Mouse (Mus musculus) neural tube, embryonic 10.5 days (tissue): ENCODE measurements around the gene Ecsit.
A peak's percentile ranks its signal among the peaks of the same experiment; 100 is the strongest.

Source experiments
- DNase-seq: peaks from one replicate; pipeline ENCODE4 v3.0.0-alpha.2; 2017; ENCODE audit warnings: low spot score; ENCODE audit errors: extremely low spot score

Gene Ecsit

GRCm38 (mm10) chr9:22085022-22085834 is at the start of gene Ecsit:
TSS of gene Ecsit (minus strand) at chr9:22085438.
- DNase-seq = peak; percentile 87

DNA sequence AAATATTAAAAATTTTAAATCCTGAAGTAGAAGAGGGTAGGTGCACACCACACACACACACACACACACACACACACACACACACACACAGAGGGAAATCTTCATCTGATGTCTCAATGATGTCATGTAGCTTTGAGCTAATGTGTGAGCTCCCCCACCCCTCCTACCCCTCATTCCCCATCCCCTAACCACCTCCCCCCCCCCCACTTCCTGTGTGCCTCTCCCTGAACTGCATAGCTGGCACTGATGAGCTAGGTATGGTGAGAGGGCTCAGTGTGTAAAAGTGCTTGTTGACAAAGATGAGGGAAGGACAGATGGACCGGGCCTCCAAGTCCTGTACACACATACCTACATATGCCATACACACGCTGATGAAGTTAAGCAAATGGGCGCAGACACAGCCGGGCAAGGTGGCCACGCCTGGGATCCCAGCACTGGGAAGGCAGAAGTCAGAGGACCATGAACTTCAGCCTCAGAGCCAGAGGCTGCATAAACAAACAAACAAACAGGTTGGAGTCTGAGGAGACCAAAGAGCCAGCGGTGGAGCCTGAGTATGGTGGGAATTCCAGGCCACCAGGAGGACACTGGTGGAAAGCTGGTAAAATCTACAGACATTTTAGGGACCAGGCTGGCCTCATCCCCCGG is 49.1 kb upstream of the Ecsit start:
- DNase-seq = no peak

- DNase-seq = no peak
Measured at GRCm38 (mm10) chr9:22132220-22132619, 47.0 kb upstream of the Ecsit start.

DNA sequence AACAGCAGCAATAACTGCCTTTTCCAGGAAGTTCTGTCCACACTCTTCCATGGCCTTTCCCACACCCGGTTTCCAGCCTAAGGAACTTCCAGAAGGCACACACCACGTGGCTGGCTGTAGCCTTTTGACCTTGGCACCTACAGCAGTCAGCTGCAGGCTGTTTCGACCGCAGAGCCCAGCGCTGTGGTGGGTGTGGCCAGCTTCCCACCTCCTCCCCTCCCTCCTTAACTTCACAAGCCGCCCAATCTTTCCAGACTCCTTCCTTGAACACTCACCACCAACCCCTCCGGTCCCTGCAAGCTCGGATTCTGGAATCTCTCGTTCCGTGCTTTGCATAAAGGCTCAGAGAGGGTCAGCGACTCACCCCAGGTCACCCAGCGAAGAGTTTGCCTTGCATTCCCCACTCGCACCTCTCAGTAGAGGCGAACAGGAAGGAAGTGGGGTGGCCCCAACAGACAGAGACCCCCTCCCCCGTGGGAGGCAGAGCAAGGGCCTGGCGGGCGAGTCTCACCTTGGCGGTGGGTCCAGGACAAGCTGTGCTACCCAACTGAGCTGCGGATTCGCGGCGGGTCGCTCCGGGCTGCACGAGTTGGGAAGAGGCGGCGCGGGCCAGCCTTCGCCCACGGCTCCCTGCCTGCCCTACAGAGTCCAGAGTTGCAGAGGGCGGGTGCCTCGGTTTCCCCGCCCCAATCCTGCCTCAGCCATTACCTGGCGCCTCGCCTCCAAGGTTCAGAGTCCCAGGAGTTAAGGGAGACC is 46.2 kb upstream of the Ecsit start:
- DNase-seq = peak; percentile 41

GRCm38 (mm10) chr9:22125246-22126027 is 40.2 kb upstream of the Ecsit start:
- no peak for DNase-seq

DNA sequence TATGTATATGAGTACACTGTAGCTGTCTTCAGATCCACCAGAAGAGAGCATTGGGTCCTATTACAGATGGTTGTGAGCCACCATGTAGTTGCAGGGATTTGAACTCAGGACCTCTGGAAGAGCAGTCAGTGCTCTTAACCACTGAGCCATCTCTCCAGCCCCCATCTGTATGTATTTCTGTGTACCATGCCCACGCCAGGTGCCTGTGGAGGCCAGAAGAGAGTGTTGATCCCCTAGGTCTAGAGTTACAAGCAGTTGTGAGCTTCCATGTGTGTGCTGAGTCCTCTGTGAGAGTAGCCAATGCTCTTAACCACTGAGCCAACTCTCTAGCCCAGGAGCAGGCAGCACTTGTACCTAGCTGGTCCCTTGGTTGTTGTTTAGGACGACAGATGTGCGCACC is 38.9 kb upstream of the Ecsit start:
- DNase-seq = no peak

- DNase-seq = no peak
Measured at GRCm38 (mm10) chr9:22123069-22123609, 37.9 kb upstream of the Ecsit start.

DNA sequence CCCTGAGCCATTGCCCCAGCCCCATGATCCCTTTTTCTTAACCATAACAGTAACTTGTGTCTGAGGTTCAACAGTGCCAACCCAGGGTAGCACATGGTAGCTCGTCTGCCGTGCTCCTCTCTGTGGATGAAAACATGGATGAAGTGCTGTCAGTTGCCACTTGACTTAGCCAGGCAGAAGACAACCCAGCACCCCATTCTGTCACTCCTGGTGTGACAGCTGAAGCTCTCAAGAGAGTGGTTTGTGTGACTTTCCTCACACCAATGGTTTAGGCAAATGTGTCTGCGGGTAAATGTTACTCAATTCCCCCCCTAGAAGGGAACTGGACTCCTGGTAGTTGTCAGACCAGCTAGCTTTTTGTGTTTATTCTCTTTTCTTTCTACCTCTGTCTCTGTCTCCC is 36.8 kb upstream of the Ecsit start:
- DNase-seq = no peak

DNA sequence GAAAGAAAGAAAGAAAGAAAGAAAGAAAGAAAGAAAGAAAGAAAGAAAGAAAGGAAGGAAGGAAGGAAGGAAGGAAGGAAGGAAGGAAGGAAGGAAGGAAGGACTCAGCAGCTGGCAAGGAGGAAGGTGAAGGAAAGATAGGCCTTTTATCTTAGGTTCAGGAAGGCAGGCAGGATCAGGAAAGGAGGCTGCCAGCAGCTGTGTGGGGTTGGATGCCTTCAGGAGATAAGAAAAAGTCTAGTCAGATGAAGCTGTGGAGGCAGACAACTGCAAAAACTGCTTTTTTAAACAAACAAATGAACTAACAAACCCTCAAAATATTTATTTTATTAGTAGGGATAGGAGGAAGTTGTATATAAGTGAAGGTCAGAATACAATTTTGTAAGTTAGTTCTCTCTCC is 36.3 kb upstream of the Ecsit start:
- no peak for DNase-seq

- no peak for DNase-seq
Measured at GRCm38 (mm10) chr9:22119543-22119942, 34.3 kb upstream of the Ecsit start.

GRCm38 (mm10) chr9:22117754-22118456 is 32.7 kb upstream of the Ecsit start:
- DNase-seq = peak; percentile 35

DNA sequence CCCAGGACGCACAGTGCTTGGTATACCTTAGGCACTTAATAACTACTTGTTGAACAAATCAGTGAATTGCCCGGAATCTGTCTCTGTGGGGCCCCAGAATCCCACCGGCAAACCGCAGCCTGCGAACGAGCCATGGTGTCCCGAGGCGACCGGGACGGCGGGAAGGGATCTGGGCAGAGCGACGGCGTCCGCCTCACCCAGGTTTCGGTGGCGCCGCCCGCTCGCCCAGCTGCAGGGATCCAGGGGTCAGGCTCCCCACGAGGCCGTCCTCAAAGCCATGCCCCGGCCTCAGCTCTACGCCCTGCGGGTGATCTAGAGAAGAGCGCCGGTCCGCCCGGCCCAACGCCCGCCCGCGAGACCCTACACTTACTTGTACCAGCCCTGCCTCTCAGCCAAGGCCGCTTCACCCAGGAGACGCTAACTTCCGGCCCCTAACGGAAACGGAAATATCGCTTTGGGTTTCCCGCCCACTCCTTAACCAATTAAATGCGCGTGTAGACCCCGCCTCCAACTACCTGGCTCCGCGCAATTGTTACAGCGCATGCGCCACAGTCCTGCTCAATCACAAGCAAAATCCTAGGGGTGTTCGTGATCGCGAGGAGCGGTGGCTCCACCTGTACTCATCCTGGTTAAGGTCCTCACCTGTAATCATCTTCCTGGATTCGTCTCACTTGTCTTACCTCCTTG is 31.6 kb upstream of the Ecsit start, which contains the start of gene Elof1:
TSS of gene Elof1 (minus strand) at position 433 of the 687 bp plus-strand sequence.
- peak; percentile 94 for DNase-seq

- DNase-seq = peak; percentile 30
Measured at GRCm38 (mm10) chr9:22116086-22116485, 30.8 kb upstream of the Ecsit start.

DNA sequence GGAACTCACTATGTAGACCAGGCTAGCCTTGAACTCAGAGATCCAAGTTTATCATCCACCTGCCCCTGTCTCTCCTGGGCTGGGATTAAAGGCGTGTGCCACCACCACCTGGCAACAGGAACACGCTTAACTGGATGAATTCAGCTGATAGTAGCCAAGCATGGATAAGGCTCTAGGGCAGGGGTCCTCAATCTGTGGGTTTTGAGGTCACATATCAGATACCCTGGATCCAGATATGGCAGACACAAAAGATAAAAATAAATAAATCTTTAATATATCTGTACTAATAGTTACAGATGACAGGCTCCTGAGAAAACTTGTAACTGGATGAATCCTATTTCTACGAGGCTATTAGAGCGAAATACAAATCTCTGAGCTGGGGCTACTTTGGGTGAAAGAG is 30.4 kb upstream of the Ecsit start:
- no peak for DNase-seq

GRCm38 (mm10) chr9:22108194-22108593 is 23.0 kb upstream of the Ecsit start:
- no peak for DNase-seq

DNA sequence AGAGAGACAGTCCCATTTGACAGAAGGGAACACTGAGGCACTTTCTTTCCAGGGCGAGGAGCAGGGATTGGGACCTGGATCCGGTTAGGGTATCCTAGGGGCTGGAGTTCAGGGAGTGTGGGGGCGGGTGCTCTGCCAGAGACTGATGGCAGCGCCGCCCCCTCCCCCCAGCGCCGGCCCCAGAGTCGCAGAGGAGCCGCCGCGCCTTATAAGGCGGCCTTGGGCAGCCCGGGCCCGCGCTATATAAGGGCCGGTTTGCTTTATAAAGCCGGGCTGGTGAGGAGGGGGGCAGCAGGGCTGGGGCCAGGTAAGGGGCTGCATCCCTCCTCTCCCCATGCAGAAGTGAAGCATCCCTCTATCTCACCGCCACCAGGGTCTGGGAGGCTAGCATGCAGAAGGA is 14.7 kb upstream of the Ecsit start:
- no peak for DNase-seq

DNA sequence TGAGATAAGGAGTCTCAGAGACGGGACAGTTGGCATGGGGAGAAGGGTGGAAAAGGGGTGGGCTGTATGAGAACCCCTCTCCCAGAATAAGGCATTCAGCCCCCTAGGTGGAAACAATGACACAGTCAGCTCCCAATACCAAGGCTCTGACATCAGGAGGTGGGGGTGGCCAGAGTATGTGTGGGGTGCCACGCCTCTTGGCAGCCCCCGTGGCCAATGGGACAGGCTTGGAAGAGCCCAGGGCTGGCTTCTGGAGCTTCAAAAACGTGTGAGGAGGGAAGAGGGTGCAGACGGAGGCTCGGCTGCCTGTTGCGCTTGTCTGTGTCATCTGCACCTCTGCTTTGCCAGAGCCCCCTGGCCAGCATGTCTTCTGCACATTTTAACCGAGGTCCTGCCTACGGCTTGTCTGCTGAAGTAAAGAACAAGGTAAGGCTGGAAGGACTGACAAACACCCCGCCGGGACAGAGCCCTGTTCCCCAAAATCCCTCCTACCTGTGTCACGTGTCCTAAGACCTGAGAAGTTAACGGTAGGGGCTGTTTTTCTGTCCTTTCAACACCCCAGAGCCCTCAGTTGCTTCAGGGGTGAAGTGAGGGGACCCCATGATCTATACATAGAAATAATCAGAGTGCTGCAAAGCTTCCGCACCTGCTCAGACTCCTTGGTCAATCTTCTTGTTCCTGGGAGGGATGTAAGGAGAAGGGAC is 13.9 kb upstream of the Ecsit start, which contains the start of gene Cnn1:
TSS of gene Cnn1 (plus strand) at position 224 of the 704 bp plus-strand sequence.
- DNase-seq = no peak

GRCm38 (mm10) chr9:22095854-22096307 is 10.6 kb upstream of the Ecsit start:
- peak; percentile 80 for DNase-seq

DNA sequence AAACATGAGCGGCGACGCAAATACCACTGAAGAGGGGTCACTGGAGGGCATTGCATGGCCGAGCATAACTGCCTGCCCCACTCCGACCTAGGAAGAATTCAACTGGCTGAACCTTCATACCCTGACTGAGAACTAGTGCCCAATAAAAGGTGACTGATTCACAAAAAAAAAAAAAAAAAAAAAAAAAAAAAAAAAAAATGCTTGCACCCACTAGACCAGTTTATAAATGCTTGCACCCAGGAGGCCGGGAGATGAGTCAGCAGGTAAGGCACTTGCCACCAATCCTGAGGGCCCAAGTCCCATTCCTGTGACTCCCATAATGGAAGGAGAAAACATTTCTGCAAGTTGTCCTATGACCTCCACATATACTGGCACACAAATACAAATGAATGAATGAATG is 7.5 kb upstream of the Ecsit start:
- no peak for DNase-seq
